Mouse (Mus musculus) limb, embryonic 14.5 days (tissue): ENCODE data around the gene Plscr2. TPM values are rescaled to one million over a fixed set of nuclear protein-coding genes. Genes with fewer than 3 reads are reported as not detected.

Experiments
- ATAC-seq: fragments of 200-750 bp; cut with Nextera tagmentation; 2 replicates; pipeline ENCODE4 v1.8.0; 2017; ENCODE audit warnings: low read depth, moderate number of reproducible peaks, moderate TSS enrichment; ENCODE audit not compliant: low FRiP score
- DNase-seq: peaks from one replicate; pipeline ENCODE4 v3.0.0-alpha.2; 2015; ENCODE audit warnings: low spot score
- H3K27ac ChIP-seq: fragments of 300-500 bp; sonication (generic); replicated peaks from 2 replicates; pipeline ENCODE4 v1.5.1; 2014; ENCODE audit warnings: low read depth, mild to moderate bottlenecking, low read length, moderate library complexity, mixed read lengths
- H3K27me3 ChIP-seq: fragments of 300-500 bp; sonication (generic); 2 replicates; pipeline ENCODE4 v1.6.1; 2014; ENCODE audit warnings: low read length, mixed read lengths; ENCODE audit not compliant: control insufficient read depth, insufficient read depth
- H3K36me3 ChIP-seq: fragments of 300-500 bp; sonication (generic); 2 replicates; pipeline ENCODE4 v1.6.1; 2014; ENCODE audit warnings: mild to moderate bottlenecking, low read length, moderate library complexity, mixed read lengths; ENCODE audit not compliant: control insufficient read depth, insufficient read depth
- H3K4me1 ChIP-seq: fragments of 300-500 bp; sonication (generic); 2 replicates; pipeline ENCODE4 v1.6.1; 2014; ENCODE audit warnings: antibody characterized with exemption, low read length, mixed read lengths; ENCODE audit not compliant: control insufficient read depth, insufficient read depth
- H3K4me2 ChIP-seq: fragments of 300-500 bp; sonication (generic); replicated peaks from 2 replicates; pipeline ENCODE4 v1.6.1; 2014; ENCODE audit warnings: low read depth, mild to moderate bottlenecking, low read length, moderate library complexity; ENCODE audit not compliant: severe bottlenecking
- H3K4me3 ChIP-seq: fragments of 300-500 bp; sonication (generic); replicated peaks from 2 replicates; pipeline ENCODE4 v1.5.1; 2014; ENCODE audit warnings: low read length
- H3K9ac ChIP-seq: fragments of 300-500 bp; sonication (generic); 2 replicates; pipeline ENCODE4 v1.6.1; 2014; ENCODE audit warnings: mild to moderate bottlenecking, low read depth, low read length, moderate library complexity; ENCODE audit not compliant: severe bottlenecking
- H3K9me3 ChIP-seq: fragments of 300-500 bp; sonication (generic); 2 replicates; pipeline ENCODE4 v1.6.1; 2016; ENCODE audit warnings: low read length; ENCODE audit not compliant: control insufficient read depth
- POLR2A ChIP-seq: fragments of 200-500 bp; IDR thresholded peaks from 2 replicates; pipeline ENCODE4 v1.8.0; 2012; ENCODE audit warnings: inconsistent platforms, mild to moderate bottlenecking, moderate library complexity, borderline replicate concordance; ENCODE audit not compliant: insufficient read depth, insufficient read length; ENCODE audit errors: extremely low read depth
- WGBS: fragments of 180-500 bp; shearing (Covaris S2); extraction: QIAGEN DNeasy Blood & Tissue Kit; methylation state at CpG from one replicate; pipeline ENCODE4 v1.1.7; 2014; 5-methylcytosine and 5-hydroxymethylcytosine counted together
- polyA plus RNA-seq, 2 experiments: library from polyadenylated mRNA; depleted of rRNA in 1 of 2; stranded (reverse) in 1 of 2; unstranded in 1 of 2; fragments of >200 nt; fragmentation: Nextera tagmentation in 1 of 2; extraction: Ambion mirVana in 1 of 2; gene quantifications; 2 replicates each; pipeline versions ENCODE4 v1.2.1 to v1.2.3; 2012 to 2014

Gene Plscr2
- polyA plus RNA-seq, 2 experiments, result 0.96 to 1.3 TPM

DNA sequence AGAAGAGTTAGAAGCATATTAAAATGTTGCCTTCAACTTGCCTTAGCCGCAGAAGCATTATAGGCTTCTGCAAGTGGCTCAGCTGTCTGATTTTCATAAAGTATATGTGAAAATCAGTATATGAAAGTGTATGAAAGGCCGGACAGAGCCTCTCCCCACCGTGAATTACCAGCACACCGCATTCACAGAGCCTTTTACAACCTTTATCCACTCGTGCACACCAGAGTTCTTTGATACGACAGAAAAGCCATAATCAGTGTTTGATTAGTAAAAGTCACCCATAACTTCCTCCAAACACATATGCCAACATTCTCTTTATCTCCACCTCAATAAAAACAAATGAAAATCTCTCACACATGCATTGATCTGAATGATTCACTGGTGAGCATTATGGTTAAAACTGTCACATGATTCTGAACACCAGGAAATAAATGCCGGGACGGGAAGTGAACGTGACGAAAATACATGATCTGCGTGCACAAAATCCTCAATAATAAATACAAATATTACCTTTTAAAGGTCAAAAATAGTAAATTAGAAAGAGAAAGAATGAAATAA lies 40.4 kb upstream of the Plscr2 start:
- 64% methylated on average over 11 of the region's 11 CpGs for WGBS
- ATAC-seq (no peak), DNase-seq (no peak)
- H3K27ac ChIP-seq, result no peak overlapping the region
- H3K4me1 ChIP-seq, result no peaks in the 10 kb centered on the region
- no peak overlapping the region for H3K4me2 ChIP-seq
- H3K9ac ChIP-seq, result no peak overlapping the region
- no peak overlapping the region for H3K4me3 ChIP-seq
- H3K9me3 ChIP-seq, result no peaks in the 10 kb centered on the region
- TF ChIP-seq POLR2A, result no peak
- no peaks in the 10 kb centered on the region for H3K27me3 ChIP-seq
- H3K36me3 ChIP-seq, result no peaks in the 10 kb centered on the region

DNA sequence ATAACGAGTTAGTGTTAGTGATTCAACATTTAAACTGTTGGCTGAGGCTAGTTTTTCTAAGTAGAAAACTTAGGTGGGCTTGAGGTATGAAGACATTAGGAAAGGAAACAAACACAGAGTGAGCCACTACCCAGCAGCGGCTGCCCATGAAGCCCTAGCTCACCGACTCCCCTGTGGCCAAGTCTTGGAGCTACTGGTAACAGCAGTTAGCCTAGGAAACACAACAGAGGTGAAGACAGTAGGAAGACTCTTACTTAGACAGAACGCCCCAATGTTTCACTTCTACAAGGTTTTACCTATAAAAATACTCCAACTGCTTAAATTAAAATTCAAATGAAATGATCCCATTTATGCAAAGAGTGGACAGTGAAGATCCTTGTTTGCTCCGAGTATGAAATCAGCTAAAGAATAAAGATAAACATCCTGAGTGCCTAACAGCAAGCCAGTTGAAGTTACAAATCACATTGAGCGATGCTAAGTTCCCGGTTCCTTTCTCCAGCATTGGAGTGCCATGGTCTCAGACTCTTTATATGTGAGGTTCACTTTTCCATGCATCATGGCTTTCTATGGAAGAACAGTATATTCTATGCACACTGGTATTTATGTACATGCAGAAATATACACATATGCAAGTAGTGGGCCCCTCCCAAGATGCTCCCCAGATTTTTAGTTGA lies 26.5 kb upstream of the Plscr2 start:
- Histone ChIP-seq H3K36me3 (no peaks in the 10 kb centered on the region), H3K4me2 (no peak overlapping the region), H3K9me3 (no peaks in the 10 kb centered on the region), H3K27ac (no peak overlapping the region), H3K9ac (no peak overlapping the region), H3K4me1 (peaks cover 6% of the 10 kb centered on the region), H3K27me3 (no peaks in the 10 kb centered on the region), H3K4me3 (no peak overlapping the region)
- WGBS, result 88% methylated on average over 7 of the region's 7 CpGs
- no peak for TF ChIP-seq POLR2A
- DNase-seq (no peak), ATAC-seq (no peak)

DNA sequence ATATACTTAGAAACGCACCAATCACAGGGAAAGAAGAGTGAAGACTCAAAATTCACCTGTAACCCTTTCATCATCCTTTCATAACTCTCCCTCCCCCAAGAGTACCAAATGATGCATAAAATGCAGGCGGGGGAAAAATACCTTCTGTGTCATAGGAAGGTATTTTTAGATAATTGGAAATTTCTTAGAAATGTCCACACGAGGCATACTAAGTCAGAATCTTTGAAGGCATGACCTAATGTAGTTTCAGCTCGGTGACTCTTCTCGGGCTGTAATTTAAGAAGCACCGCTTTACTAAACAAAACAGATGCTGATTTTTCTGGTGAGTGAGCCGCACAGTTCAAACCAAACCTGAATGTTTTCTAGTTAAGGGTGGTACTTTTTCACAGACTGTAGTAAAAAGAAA lies 26.0 kb upstream of the Plscr2 start, which contains the start of gene Plscr1:
Gene Plscr1, plus strand, starts transcription at position 304 of the 406 bp plus-strand sequence.
- H3K4me2 ChIP-seq, result peak within 1 kb of the TSS; percentile 64
- WGBS, result 27% methylated on average over 7 of the region's 7 CpGs
- no peaks in the 10 kb centered on the region for H3K9me3 ChIP-seq
- H3K4me1 ChIP-seq, result peaks cover 6% of the 10 kb centered on the region
- no peak for ATAC-seq
- H3K4me3 ChIP-seq, result peak within 1 kb of the TSS; percentile 58
- no peak for DNase-seq
- no peaks in the 10 kb centered on the region for H3K36me3 ChIP-seq
- TF ChIP-seq POLR2A, result no peak
- H3K9ac ChIP-seq, result peak within 1 kb of the TSS; percentile 67
- no peaks in the 10 kb centered on the region for H3K27me3 ChIP-seq
- H3K27ac ChIP-seq, result peak within 1 kb of the TSS; percentile 80

DNA sequence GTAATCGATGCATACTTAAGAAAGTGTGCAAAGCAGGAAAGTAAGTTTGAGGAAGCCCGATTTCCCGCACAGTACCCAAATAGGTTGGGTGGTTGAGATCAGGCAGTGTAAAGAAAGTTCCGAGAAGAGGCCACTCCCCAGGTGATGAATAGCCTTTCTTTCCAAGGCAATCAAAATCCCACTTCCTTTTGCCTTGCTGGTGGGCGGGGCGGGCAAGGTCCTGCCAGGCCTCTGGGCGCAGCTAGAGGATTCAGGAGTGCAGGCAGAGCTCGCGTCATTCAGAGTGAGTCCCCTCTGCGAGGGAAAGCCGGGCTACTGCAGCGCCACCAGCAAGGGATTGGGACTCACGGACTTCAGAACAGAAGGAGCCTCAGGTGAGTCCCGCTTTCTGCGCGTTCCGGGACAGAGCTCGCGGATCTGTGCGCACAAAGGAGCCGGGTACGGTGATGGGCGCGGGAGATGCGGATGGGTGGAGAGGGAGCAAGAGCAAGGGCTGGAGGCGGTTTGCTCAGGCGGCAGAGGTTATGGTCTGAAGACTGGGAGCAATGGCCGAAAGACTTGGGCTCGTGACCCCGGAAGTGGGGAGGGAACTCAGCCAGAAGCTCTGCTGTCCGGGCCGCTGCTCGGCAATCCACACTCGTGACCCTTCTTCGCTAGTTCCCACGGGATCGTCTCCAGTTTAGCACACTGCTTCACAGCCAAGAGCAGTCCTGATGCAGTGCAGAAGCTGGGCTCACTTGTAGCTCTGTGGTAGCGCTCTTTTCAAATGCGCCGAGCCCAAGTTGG lies 25.2 kb upstream of the Plscr2 start:
- DNase-seq (peak; percentile 65), ATAC-seq (peak; percentile 89)
- Histone ChIP-seq H3K9me3 (no peaks in the 10 kb centered on the region), H3K4me1 (peaks cover 6% of the 10 kb centered on the region), H3K4me2 (peak overlapping the region; percentile 64), H3K27me3 (no peaks in the 10 kb centered on the region), H3K36me3 (no peaks in the 10 kb centered on the region), H3K27ac (peak overlapping the region; percentile 80), H3K9ac (peak overlapping the region; percentile 67), H3K4me3 (peak overlapping the region; percentile 58)
- TF ChIP-seq POLR2A, result 0 out of 2 replicates have a peak, but pooled peaks have one; percentile 52
- 2% methylated on average over 38 of the region's 40 CpGs for WGBS

DNA sequence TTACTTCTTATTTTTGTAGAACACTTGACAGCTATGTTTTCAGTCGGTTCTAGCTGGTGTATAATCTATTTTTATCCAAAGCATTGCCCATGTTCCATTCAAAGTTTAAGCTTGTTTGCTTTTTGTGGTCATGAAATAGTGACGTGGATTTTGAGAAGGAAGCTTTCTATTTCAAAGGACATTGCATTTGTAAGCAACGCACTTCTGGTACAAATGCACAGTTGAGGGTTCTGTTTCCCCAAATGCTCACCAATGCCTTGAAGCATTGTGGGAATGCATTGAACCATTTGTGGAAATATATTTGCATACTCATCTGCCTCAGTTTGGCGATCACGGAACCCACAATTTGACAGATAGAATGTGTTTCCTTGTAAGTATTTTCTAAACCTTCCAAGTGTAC lies 22.7 kb upstream of the Plscr2 start:
- Histone ChIP-seq H3K9me3 (no peaks in the 10 kb centered on the region), H3K9ac (no peak overlapping the region), H3K4me3 (no peak overlapping the region), H3K27ac (no peak overlapping the region), H3K4me2 (no peak overlapping the region), H3K27me3 (no peaks in the 10 kb centered on the region), H3K4me1 (peaks cover 6% of the 10 kb centered on the region), H3K36me3 (no peaks in the 10 kb centered on the region)
- 83% methylated on average over 5 of the region's 5 CpGs for WGBS
- no peak for TF ChIP-seq POLR2A
- ATAC-seq (no peak), DNase-seq (no peak)
